Mouse (Mus musculus) erythroblast, embryonic 14.5 days (primary cell): ENCODE results near the gene Vipr2.

ENCODE experiments used
- GATA1 ChIP-seq: IDR thresholded peaks from 2 replicates; pipeline ENCODE4 v1.6.1; 2012; ENCODE audit warnings: low read length, inconsistent platforms, mixed read lengths
- TAL1 ChIP-seq: IDR thresholded peaks from 3 replicates; pipeline ENCODE4 v1.6.1; 2012; ENCODE audit warnings: low read length, inconsistent platforms, mixed read lengths

DNA sequence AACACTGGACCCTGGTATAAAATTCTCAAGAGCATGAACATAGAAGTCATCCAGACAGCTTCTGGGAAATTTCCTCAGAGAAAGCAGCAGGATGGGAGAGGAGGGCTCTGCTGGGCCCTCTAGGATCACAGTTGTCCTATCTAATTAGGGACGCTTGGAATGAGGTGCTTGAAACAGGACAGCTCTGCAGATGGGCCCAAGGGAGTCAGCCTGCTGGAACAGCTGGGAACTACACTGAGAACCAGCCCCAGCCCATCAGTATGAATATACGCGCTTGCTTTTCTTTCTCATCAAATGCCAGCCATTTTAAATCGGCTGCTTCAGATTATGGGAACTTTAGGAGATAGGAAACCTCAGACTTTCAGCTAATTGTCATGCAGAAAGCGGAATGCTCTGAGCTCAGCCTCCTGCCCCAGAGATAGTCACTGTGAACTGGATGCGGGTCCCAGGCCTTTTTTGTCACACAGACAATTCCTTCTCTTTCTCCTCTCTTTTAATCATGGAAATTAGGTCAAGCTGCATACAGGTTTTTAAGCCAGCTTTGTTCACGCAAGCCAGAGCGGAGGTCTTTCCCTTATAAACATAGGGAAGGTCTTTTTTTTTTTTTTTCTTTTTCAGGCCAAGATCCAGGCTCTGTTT lies 69.6 kb downstream of the Vipr2 start:
- TF ChIP-seq GATA1, result no peak
- no peak for TF ChIP-seq TAL1
